Mouse (Mus musculus) heart, embryonic 12.5 days (tissue): Measurements from ENCODE around the gene 1700088E04Rik. TPM values are rescaled to one million over a fixed set of nuclear protein-coding genes. Genes with fewer than 3 reads are reported as not detected.

ENCODE experiments used
- ATAC-seq: fragments of 200-750 bp; cut with Nextera tagmentation; 2 replicates; pipeline ENCODE4 v1.8.0; 2017; ENCODE audit warnings: moderate TSS enrichment, moderate library complexity; ENCODE audit not compliant: insufficient number of reproducible peaks, low FRiP score
- H3K27ac ChIP-seq: fragments of 300-500 bp; sonication (generic); 2 replicates; pipeline ENCODE4 v1.5.1; 2016; ENCODE audit warnings: mild to moderate bottlenecking, moderate library complexity; ENCODE audit not compliant: poor library complexity, severe bottlenecking
- H3K27me3 ChIP-seq: fragments of 300-500 bp; sonication (generic); replicated peaks from 2 replicates; pipeline ENCODE4 v1.6.1; 2016; ENCODE audit warnings: mild to moderate bottlenecking, moderate library complexity
- H3K36me3 ChIP-seq: fragments of 300-500 bp; sonication (generic); 2 replicates; pipeline ENCODE4 v1.6.1; 2016; ENCODE audit warnings: mild to moderate bottlenecking, moderate library complexity
- H3K4me1 ChIP-seq: fragments of 300-500 bp; sonication (generic); replicated peaks from 2 replicates; pipeline ENCODE4 v1.6.1; 2016; ENCODE audit warnings: mild to moderate bottlenecking
- H3K4me2 ChIP-seq: fragments of 300-500 bp; sonication (generic); 2 replicates; pipeline ENCODE4 v1.6.1; 2016; ENCODE audit warnings: mild to moderate bottlenecking, moderate library complexity
- H3K4me3 ChIP-seq: fragments of 300-500 bp; sonication (generic); 2 replicates; pipeline ENCODE4 v1.5.1; 2016; ENCODE audit warnings: mild to moderate bottlenecking
- H3K9ac ChIP-seq: fragments of 300-500 bp; sonication (generic); 2 replicates; pipeline ENCODE4 v1.6.1; 2016; ENCODE audit warnings: mild to moderate bottlenecking, moderate library complexity
- H3K9me3 ChIP-seq: fragments of 300-500 bp; sonication (generic); replicated peaks from 2 replicates; pipeline ENCODE4 v1.6.1; 2016; ENCODE audit warnings: mild to moderate bottlenecking, moderate library complexity
- WGBS: fragments of 180-500 bp; shearing (Covaris S2); methylation state at CpG from one replicate; pipeline ENCODE4 v1.1.7; 2016; 5-methylcytosine and 5-hydroxymethylcytosine counted together
- polyA plus RNA-seq: library from polyadenylated mRNA; unstranded; fragments of >200 nt; fragmentation: Nextera tagmentation; extraction: Ambion mirVana; gene quantifications from 2 replicates; pipeline ENCODE4 v1.2.1, GENCODE M21; 2016

1700088E04Rik gene
- polyA plus RNA-seq, 1 experiment from 2014 or later = 6.6 TPM

DNA sequence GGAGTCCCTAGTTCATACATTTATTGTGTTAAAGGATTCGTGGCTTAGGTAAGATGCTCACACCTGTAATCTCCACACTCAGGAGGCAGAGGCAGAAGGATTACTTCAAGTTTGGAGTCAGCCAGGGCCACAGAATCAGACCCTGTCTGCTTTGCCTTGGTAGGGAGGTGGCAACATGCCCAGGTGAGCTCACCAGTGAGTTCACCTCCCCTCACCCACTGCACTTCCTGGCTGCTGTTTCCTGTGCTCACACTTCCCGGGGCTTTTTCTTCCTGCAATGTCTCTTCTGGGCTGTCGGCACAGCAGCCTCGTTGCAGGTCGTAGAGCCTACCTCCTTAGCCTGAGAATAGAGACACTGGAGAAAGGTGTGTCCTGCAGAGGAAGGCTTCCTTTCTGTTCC, 25.8 kb downstream of the 1700088E04Rik start:
- H3K9me3 ChIP-seq = no peaks in the 10 kb centered on the region
- no peaks in the 10 kb centered on the region for H3K27me3 ChIP-seq
- 47% methylated on average over 5 of the region's 5 CpGs for WGBS
- no peak overlapping the region for H3K9ac ChIP-seq
- H3K27ac ChIP-seq = no peak overlapping the region
- H3K4me3 ChIP-seq = no peak overlapping the region
- H3K4me1 ChIP-seq = peaks cover 38% of the 10 kb centered on the region
- ATAC-seq = no peak
- H3K36me3 ChIP-seq = peaks cover 78% of the 10 kb centered on the region
- H3K4me2 ChIP-seq = no peak overlapping the region

DNA sequence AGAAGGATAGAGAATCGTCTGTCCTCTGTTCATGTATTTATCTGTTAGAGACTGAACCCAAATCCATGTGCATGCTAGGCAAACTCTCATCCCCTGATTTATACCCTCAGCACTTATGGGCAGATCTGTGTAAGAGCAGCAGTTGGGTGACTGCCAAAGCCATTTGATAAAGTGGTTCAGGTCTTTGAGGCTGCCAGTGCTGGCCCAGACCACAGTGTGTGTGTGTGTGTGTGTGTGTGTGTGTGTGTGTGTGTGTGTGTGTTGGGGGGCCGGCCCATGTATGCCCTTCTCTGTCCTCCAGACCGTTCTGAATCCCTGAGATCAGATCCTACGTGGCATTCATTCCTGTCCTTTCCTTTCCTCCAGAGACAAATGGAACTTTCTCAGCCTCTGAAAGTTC, 29.3 kb downstream of the 1700088E04Rik start:
- Histone ChIP-seq H3K9ac (peak overlapping the region; percentile 65), H3K4me3 (peak overlapping the region; percentile 25), H3K4me2 (peak overlapping the region; percentile 86), H3K4me1 (peaks cover 49% of the 10 kb centered on the region), H3K36me3 (peaks cover 43% of the 10 kb centered on the region), H3K27me3 (no peaks in the 10 kb centered on the region), H3K9me3 (no peaks in the 10 kb centered on the region), H3K27ac (peak overlapping the region; percentile 89)
- WGBS = 30% methylated on average over 4 of the region's 4 CpGs
- peak; percentile 49 for ATAC-seq

DNA sequence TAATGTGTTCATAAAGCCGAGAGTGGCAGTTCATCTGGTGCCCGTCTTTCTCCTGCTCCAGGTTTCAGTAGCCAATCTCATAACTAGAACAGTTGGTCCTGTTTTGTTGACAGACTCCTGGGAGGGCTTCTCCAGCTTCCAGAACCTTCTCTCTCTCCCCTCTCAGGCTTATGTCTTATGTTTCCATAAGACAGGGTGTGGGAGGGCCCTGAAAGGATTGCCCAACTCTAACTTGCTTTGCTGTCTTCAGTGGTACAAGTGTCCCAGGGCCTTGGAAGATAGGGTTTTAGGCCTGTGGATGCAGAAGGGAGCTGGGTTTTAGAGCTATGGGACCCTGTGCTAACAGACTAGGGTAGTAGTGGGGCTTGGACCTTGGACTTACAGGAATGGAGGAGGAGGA, 30.5 kb downstream of the 1700088E04Rik start:
- Histone ChIP-seq H3K9ac (peak overlapping the region; percentile 96), H3K4me3 (peak overlapping the region; percentile 77), H3K4me2 (peak overlapping the region; percentile 86), H3K4me1 (peaks cover 52% of the 10 kb centered on the region), H3K9me3 (no peaks in the 10 kb centered on the region), H3K27ac (peak overlapping the region; percentile 89), H3K36me3 (peaks cover 30% of the 10 kb centered on the region), H3K27me3 (no peaks in the 10 kb centered on the region)
- WGBS = 64% methylated on average over 2 of the region's 2 CpGs
- ATAC-seq = no peak

DNA sequence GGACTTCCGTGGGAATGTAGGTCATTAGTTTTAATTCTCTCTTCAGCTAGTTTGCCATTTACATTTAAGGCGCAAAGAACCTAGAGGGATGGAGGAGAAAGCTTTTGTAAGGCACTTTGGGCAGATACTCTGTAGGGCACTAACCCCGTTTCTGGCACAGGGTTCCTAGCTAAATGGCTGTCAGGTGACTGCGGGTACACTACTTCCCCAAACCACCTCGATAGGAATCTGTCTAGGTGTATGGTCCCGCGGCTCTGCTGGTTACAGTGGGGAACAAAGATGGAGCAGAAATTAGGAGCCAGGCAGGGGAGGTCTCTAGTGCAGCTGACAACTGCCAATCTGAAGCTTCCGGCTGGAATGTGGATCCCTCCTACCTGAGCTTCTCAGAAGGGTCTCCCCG, 31.0 kb downstream of the 1700088E04Rik start:
- Histone ChIP-seq H3K4me2 (peak overlapping the region; percentile 86), H3K9me3 (no peaks in the 10 kb centered on the region), H3K9ac (peak overlapping the region; percentile 96), H3K4me1 (peaks cover 49% of the 10 kb centered on the region), H3K27ac (peak overlapping the region; percentile 89), H3K4me3 (peak overlapping the region; percentile 77), H3K36me3 (peaks cover 25% of the 10 kb centered on the region), H3K27me3 (no peaks in the 10 kb centered on the region)
- WGBS = 11% methylated on average over 9 of the region's 9 CpGs
- ATAC-seq = no peak

DNA sequence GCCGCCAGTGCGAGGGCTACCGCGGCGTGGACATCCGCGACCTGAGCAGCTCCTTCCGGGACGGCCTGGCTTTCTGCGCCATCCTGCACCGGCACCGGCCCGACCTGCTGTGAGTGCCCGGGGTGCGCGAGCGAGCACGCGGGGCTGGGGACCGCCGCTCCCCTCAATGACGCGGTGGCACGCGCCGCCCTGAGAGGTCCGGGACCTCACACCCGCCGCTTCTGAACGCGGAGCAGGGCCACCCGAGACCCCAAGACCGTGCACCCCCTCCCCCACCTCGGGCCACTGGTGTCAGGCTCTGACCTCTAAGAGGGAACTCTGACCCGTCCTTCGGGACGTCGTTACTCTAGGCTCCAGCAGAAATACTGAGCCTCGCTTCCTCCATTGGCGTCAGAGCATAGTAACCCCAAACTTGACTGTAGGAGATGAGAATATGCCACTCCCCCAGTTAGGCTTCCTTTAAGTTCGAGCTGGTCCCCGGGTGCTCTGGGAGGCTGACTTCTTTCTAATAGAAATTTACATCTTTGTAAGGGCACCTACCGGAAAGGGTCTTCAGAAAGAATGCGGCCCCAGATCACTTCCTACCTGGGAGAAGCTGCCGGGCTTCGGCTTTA, 31.6 kb downstream of the 1700088E04Rik start:
- Histone ChIP-seq H3K4me3 (peak overlapping the region; percentile 77), H3K27ac (peak overlapping the region; percentile 89), H3K36me3 (peaks cover 19% of the 10 kb centered on the region), H3K4me1 (peaks cover 44% of the 10 kb centered on the region), H3K9me3 (no peaks in the 10 kb centered on the region), H3K9ac (peak overlapping the region; percentile 96), H3K4me2 (peak overlapping the region; percentile 86), H3K27me3 (no peaks in the 10 kb centered on the region)
- WGBS = under 1% methylated on average over 41 of the region's 46 CpGs
- ATAC-seq = peak; percentile 22; the same call in 1 of the 2 replicates

DNA sequence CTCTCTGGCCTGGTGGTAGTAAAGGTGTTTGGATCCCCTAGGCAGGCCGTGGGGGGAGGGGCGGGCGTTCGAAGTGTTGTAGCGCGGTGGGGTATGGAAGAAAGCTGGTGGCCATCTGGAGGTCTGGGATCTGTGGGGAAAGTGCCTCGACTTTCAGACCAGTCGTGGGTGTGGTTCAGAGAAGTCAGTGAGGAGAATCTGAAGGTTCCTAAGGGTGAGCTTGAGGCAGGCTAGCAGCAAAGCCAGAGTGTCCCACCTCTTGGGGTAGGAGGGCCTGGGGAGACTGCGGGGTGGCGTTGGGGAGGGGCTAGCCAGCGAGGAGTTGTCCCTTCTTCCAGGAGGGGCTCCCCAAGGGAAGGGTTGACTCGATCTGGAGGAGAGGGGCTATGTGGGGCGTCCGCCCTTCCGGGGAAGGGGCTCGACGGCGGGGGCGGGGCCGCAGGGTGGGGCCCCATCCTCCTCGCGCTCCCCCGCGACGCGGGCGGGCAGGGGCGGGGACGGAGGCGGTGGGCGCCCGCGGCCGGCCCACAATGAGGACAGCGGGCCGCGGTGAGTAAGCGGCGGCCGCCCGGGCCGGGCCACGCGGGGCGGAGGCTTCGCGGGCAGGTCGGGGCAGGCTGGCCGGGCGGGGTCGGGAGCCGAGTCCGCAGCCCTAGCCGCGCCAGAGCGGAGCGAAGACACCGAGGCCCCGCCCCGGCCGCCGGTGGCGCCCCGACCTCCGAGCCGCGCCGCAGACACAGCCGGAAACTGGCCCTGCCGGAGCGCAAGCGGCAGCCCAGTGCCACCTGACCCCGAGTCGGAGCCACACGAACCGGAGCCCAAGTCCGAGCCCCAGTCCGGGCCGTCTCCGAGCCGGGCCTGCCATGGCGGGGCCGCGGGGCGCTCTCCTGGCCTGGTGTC, 32.4 kb downstream of the 1700088E04Rik start, which contains the start of gene Micall1:
Gene Micall1, plus strand, starts transcription at position 478 of the 900 bp plus-strand sequence.
- H3K36me3 ChIP-seq = peaks cover 12% of the 10 kb centered on the region

DNA sequence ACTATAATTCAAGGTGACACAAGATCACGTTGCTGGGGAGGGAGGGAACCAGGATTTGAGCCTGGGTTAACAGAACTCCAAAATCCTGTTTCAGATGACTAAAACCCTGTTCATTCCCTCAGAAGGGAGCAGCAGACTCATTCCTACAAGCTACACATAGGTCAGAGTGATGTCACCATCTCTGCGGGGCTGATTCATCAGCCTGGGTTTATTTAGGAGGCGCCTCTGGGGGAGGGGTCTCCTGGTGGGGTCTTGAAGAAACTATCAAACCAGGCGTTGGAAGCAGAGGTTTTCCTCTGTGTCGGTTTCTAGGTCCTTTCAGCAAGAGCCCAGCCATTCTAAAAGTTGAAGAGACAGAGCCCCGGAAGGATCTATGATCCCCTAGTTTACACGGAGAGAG, 33.1 kb downstream of the 1700088E04Rik start:
- Histone ChIP-seq H3K4me2 (peak overlapping the region; percentile 86), H3K4me3 (no peak overlapping the region; the same call in 1 of the 2 replicates), H3K27me3 (no peaks in the 10 kb centered on the region), H3K36me3 (peaks cover 5% of the 10 kb centered on the region), H3K27ac (peak overlapping the region; percentile 89), H3K9ac (peak overlapping the region; percentile 96), H3K9me3 (no peaks in the 10 kb centered on the region), H3K4me1 (peaks cover 43% of the 10 kb centered on the region)
- ATAC-seq = no peak
- WGBS = 12% methylated on average over 7 of the region's 7 CpGs

More for the DNA sequence above, 32.4 kb downstream of the 1700088E04Rik start, which contains the start of gene Micall1:
- Histone ChIP-seq H3K4me2 (peak within 1 kb of the TSS; percentile 86), H3K27ac (peak within 1 kb of the TSS; percentile 89), H3K9ac (peak within 1 kb of the TSS; percentile 96), H3K9me3 (no peaks in the 10 kb centered on the region), H3K4me1 (peaks cover 44% of the 10 kb centered on the region), H3K4me3 (peak within 1 kb of the TSS; percentile 77), H3K27me3 (no peaks in the 10 kb centered on the region)
- WGBS = under 1% methylated on average over 74 of the region's 85 CpGs
- peak; percentile 75 for ATAC-seq

DNA sequence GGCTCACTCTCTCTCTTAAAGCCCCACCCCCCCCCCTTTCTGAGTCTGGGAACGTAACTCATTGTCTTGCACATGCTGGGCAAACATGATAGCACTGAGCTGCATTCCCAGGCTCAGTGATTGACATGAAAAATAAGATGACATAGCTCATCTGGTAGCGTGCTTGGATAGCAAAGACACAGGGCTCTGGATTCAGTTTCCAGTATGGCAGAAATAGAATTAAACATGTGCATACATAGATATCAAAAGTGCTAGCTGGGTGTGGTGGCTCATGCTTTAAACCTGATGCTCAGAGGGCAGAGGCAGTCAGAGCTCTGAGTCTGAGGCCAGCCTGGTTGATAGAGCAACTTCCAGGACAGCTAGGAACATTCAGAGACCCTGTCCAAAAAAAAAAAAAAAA, 35.2 kb downstream of the 1700088E04Rik start:
- H3K4me1 ChIP-seq = peaks cover 40% of the 10 kb centered on the region
- no peak overlapping the region for H3K4me3 ChIP-seq
- H3K27ac ChIP-seq = no peak overlapping the region
- no peaks in the 10 kb centered on the region for H3K36me3 ChIP-seq
- no peak overlapping the region for H3K9ac ChIP-seq
- no peak for ATAC-seq
- H3K9me3 ChIP-seq = no peaks in the 10 kb centered on the region
- WGBS = 45% methylated on average over 2 of the region's 2 CpGs
- H3K27me3 ChIP-seq = no peaks in the 10 kb centered on the region
- H3K4me2 ChIP-seq = no peak overlapping the region

DNA sequence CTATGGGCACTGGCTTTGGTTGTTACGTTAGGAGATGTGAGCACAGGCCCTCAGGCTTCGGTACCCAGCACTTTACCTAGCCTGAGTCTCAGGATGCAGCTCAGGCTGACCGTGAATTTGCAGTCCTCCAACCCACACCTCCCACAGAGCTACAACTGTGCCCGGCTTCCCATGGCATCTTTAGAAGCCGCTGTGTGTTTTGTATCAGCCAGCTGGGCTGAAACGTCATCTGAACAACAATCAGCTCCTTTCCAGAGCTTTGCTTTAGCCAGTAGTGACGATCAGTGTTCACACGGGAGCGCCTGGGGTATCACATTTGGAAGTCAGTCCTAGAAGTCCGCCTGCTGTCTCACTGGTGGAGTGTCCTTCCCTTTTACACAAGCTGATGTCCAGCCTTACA, 37.8 kb downstream of the 1700088E04Rik start:
- ATAC-seq = no peak
- Histone ChIP-seq H3K27me3 (no peaks in the 10 kb centered on the region), H3K4me3 (no peak overlapping the region), H3K4me1 (peaks cover 54% of the 10 kb centered on the region), H3K9me3 (no peaks in the 10 kb centered on the region), H3K27ac (no peak overlapping the region), H3K9ac (no peak overlapping the region), H3K36me3 (no peaks in the 10 kb centered on the region), H3K4me2 (no peak overlapping the region)
- WGBS = 74% methylated on average over 10 of the region's 10 CpGs

DNA sequence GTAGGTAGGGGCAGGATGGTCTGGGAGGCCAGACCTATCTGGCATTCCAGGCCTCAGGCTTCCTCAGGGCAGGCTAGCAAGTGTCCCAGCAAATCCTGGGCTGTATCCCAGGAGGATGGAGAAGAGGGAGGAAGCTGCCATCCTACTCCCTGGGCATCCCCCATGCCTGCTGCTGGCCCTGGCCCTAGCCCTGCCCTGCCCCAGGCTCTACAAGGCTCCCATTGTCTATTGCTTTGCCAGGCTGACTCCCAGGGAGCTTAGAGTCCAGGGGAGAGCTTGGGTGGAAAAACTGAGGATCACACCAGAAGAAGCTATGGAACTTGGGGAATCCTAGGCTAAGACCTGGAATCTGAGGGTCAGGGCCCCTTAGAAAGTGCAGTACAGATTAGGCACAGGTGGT, 39.5 kb downstream of the 1700088E04Rik start:
- H3K4me1 ChIP-seq = peaks cover 66% of the 10 kb centered on the region
- peak overlapping the region; percentile 61 for H3K27ac ChIP-seq
- H3K4me3 ChIP-seq = no peak overlapping the region
- H3K36me3 ChIP-seq = no peaks in the 10 kb centered on the region
- no peak overlapping the region for H3K9ac ChIP-seq
- ATAC-seq = no peak
- H3K27me3 ChIP-seq = no peaks in the 10 kb centered on the region
- H3K4me2 ChIP-seq = no peak overlapping the region
- no peaks in the 10 kb centered on the region for H3K9me3 ChIP-seq

DNA sequence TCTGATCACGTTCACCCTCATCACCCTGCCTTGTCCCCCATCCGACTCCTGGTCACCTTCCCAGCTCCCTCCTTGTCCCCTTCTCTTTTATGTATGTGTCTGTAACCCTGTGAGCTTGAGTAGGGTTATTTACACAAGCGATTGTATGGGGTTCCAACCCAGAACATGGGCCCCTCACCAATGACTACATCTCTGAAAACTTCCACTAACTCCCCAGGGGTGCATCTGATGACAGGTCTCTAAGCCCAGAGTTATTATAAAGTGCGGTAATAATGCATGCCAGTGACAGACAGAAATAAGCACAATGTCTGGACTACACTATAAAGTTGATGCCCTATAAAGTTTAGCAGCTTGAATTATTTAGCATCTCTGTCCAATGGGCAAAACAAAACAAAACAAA, 40.7 kb downstream of the 1700088E04Rik start:
- H3K9me3 ChIP-seq = no peaks in the 10 kb centered on the region
- no peak overlapping the region for H3K9ac ChIP-seq
- ATAC-seq = no peak
- no peak overlapping the region for H3K4me2 ChIP-seq
- H3K4me1 ChIP-seq = peaks cover 72% of the 10 kb centered on the region
- H3K36me3 ChIP-seq = peaks cover 10% of the 10 kb centered on the region
- H3K27me3 ChIP-seq = no peaks in the 10 kb centered on the region
- H3K27ac ChIP-seq = peak overlapping the region; percentile 98
- 71% methylated on average over 4 of the region's 4 CpGs for WGBS
- H3K4me3 ChIP-seq = no peak overlapping the region
